Mouse (Mus musculus) limb, embryonic 14.5 days (tissue): Measurements from ENCODE around the gene Polr2b. TPM values are rescaled to one million over a fixed set of nuclear protein-coding genes. Genes with fewer than 3 reads are reported as not detected.
A peak's percentile ranks its signal among the peaks of the same experiment; 100 is the strongest.

Experiments
- ATAC-seq: fragments of 200-750 bp; cut with Nextera tagmentation; 2 replicates; pipeline ENCODE4 v1.8.0; 2017; ENCODE audit warnings: low read depth, moderate number of reproducible peaks, moderate TSS enrichment; ENCODE audit not compliant: low FRiP score
- DNase-seq: peaks from one replicate; pipeline ENCODE4 v3.0.0-alpha.2; 2015; ENCODE audit warnings: low spot score
- H3K27ac ChIP-seq: fragments of 300-500 bp; sonication (generic); replicated peaks from 2 replicates; pipeline ENCODE4 v1.5.1; 2014; ENCODE audit warnings: low read depth, mild to moderate bottlenecking, low read length, moderate library complexity, mixed read lengths
- H3K27me3 ChIP-seq: fragments of 300-500 bp; sonication (generic); 2 replicates; pipeline ENCODE4 v1.6.1; 2014; ENCODE audit warnings: low read length, mixed read lengths; ENCODE audit not compliant: control insufficient read depth, insufficient read depth
- H3K36me3 ChIP-seq: fragments of 300-500 bp; sonication (generic); 2 replicates; pipeline ENCODE4 v1.6.1; 2014; ENCODE audit warnings: mild to moderate bottlenecking, low read length, moderate library complexity, mixed read lengths; ENCODE audit not compliant: control insufficient read depth, insufficient read depth
- H3K4me1 ChIP-seq: fragments of 300-500 bp; sonication (generic); 2 replicates; pipeline ENCODE4 v1.6.1; 2014; ENCODE audit warnings: antibody characterized with exemption, low read length, mixed read lengths; ENCODE audit not compliant: control insufficient read depth, insufficient read depth
- H3K4me2 ChIP-seq: fragments of 300-500 bp; sonication (generic); replicated peaks from 2 replicates; pipeline ENCODE4 v1.6.1; 2014; ENCODE audit warnings: low read depth, mild to moderate bottlenecking, low read length, moderate library complexity; ENCODE audit not compliant: severe bottlenecking
- H3K4me3 ChIP-seq: fragments of 300-500 bp; sonication (generic); replicated peaks from 2 replicates; pipeline ENCODE4 v1.5.1; 2014; ENCODE audit warnings: low read length
- H3K9ac ChIP-seq: fragments of 300-500 bp; sonication (generic); 2 replicates; pipeline ENCODE4 v1.6.1; 2014; ENCODE audit warnings: mild to moderate bottlenecking, low read depth, low read length, moderate library complexity; ENCODE audit not compliant: severe bottlenecking
- H3K9me3 ChIP-seq: fragments of 300-500 bp; sonication (generic); 2 replicates; pipeline ENCODE4 v1.6.1; 2016; ENCODE audit warnings: low read length; ENCODE audit not compliant: control insufficient read depth
- POLR2A ChIP-seq: fragments of 200-500 bp; IDR thresholded peaks from 2 replicates; pipeline ENCODE4 v1.8.0; 2012; ENCODE audit warnings: inconsistent platforms, mild to moderate bottlenecking, moderate library complexity, borderline replicate concordance; ENCODE audit not compliant: insufficient read depth, insufficient read length; ENCODE audit errors: extremely low read depth
- WGBS: fragments of 180-500 bp; shearing (Covaris S2); extraction: QIAGEN DNeasy Blood & Tissue Kit; methylation state at CpG from one replicate; pipeline ENCODE4 v1.1.7; 2014; 5-methylcytosine and 5-hydroxymethylcytosine counted together
- polyA plus RNA-seq, 2 experiments: library from polyadenylated mRNA; depleted of rRNA in 1 of 2; stranded (reverse) in 1 of 2; unstranded in 1 of 2; fragments of >200 nt; fragmentation: Nextera tagmentation in 1 of 2; extraction: Ambion mirVana in 1 of 2; gene quantifications; 2 replicates each; pipeline versions ENCODE4 v1.2.1 to v1.2.3; 2012 to 2014

Gene Polr2b
- polyA plus RNA-seq, 2 experiments, result 44.8 to 61.0 TPM

DNA sequence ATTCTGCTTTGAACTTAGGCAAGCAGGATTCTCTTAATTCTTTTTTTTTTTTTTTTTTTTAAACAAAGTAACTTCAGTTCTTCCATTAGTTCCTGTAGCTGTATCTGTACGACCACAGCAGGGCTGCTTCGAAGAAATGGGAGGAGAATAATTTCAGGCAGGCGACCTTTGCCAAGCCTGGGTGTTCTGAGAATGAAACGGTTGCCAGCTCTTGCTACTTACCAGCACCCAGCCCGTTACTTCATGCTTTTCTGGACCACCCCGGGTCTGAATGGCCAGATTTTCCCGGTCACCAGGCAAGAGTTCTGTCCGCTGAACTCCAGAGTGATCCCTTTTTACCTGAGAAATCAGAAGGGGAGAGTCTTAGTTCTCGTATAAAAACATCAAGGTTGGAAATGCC is 41.7 kb downstream of the Polr2b start:
- Histone ChIP-seq H3K9me3 (no peaks in the 10 kb centered on the region), H3K4me3 (no peak overlapping the region), H3K9ac (no peak overlapping the region), H3K27me3 (no peaks in the 10 kb centered on the region), H3K4me1 (peaks cover 18% of the 10 kb centered on the region), H3K4me2 (no peak overlapping the region), H3K27ac (no peak overlapping the region), H3K36me3 (peaks cover 36% of the 10 kb centered on the region)
- DNase-seq (no peak), ATAC-seq (no peak)
- WGBS, result 66% methylated on average over 9 of the region's 9 CpGs
- no peak for TF ChIP-seq POLR2A

DNA sequence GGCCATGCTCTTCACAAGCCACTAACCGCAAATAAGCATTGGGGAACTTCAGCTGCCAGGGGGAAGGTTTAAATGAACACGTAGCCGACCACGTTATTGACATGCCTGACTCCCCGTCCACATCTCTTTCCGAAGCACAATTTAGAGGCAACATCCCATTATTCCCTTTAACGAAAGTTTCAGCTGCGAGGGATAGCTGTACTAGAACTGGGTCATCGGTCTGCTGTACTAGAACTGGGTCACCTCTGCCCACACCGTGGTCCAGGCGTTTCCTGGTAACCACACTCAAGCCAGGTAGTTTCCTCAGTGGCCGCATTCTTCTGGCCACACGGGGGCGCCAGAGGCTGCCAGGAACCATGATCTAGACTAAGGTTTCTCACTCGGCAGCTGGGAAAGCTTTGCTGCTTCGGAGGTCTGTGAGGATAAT is 44.4 kb downstream of the Polr2b start:
- Histone ChIP-seq H3K9ac (no peak overlapping the region), H3K27me3 (no peaks in the 10 kb centered on the region), H3K4me2 (peak overlapping the region; percentile 42), H3K4me3 (peak overlapping the region; percentile 11), H3K27ac (no peak overlapping the region), H3K36me3 (peaks cover 9% of the 10 kb centered on the region), H3K9me3 (no peaks in the 10 kb centered on the region), H3K4me1 (peaks cover 31% of the 10 kb centered on the region)
- ATAC-seq (peak; percentile 75), DNase-seq (peak; percentile 91)
- TF ChIP-seq POLR2A, result no peak
- 3% methylated on average over 16 of the region's 16 CpGs for WGBS

DNA sequence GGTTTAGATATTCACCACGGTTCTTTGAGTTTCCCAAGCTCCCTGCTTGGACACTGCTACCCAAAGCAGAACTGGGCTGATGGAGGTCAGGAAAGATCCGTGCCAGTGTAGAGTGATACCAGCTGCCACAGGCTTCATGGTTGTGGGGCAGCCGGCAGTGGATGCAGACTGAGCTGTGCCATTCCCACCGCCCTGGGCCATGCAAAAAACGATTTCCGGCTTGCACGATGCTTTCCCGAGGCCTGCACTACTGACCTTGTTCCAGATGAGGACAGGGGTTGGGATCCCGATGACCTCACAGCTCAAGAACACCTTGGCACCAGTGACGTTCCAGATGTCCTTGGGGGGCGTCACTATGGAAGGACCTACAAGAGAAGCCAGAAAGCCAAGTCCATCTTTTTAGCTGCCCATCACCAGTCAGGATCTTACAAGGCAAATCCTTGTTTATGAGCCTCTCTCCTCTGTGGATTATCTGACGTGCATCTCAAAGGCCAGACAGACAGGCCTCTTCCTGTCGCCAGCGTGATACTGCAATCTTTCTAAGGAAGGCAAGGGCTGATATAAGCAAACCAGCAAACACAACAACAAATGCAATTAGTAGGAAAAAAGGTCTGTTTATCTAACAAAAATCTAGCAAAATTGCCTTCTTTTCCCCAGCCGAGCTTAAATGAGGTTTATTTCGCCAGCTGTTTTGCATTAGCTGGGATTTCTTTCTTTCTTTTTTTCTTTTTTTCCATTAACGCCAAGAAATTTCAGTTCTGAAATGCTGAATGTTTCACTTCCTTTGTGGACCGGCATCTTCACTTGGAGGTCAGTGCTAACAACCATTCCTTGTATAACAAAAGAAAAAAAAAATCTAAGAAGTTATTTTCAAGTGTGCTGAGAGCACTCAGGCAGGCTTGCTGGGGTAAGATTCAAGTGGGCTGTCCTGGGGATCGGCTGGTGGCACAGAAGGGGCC is 45.6 kb downstream of the Polr2b start:
- H3K27ac ChIP-seq, result no peak overlapping the region; the same call in 1 of the 2 replicates
- H3K4me2 ChIP-seq, result no peak overlapping the region
- TF ChIP-seq POLR2A, result no peak
- no peaks in the 10 kb centered on the region; the same call in 1 of the 2 replicates for H3K36me3 ChIP-seq
- no peaks in the 10 kb centered on the region for H3K27me3 ChIP-seq
- ATAC-seq (no peak), DNase-seq (no peak)
- H3K4me1 ChIP-seq, result peaks cover 31% of the 10 kb centered on the region
- 45% methylated on average over 19 of the region's 19 CpGs for WGBS
- no peaks in the 10 kb centered on the region for H3K9me3 ChIP-seq
- H3K9ac ChIP-seq, result no peak overlapping the region
- H3K4me3 ChIP-seq, result no peak overlapping the region

DNA sequence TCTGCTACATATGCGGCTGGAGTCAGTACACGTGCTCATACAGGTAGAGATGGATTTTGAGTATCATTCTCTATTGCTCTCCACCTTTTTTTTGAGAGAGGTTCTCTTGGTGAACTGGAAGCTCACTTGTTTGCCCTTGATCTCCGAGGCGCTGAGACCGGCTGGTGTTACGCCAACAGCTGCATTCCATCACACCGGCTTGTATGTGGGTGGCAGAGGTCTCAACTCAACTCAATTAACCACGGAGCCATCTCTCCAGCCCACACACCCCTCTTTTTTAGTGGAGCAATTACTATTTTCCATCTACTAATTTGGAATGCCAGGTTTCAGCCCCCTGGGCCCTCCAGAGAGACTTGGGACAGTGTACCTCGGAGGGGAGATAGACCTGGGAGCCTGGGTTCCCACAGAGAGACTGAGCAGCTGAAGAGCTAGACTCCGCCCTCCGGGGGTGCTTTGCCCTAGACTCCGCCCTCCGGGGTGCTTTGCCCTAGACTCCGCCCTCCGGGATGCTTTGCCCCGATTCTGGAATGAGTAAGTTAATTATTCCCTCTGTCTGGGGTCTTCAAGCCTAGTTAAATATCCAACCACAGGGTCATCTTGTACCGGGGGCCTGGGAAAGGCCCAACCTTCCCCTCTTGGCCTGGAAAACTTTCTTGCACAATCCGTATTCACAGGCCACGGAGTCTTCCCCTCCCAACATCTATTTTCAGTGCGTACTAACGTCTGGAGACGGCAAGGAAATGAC is 47.6 kb downstream of the Polr2b start:
- peak overlapping the region; percentile 48; the same call in 1 of the 2 replicates for H3K27ac ChIP-seq
- no peaks in the 10 kb centered on the region for H3K9me3 ChIP-seq
- peak overlapping the region; percentile 56 for H3K4me2 ChIP-seq
- no peak for TF ChIP-seq POLR2A
- H3K27me3 ChIP-seq, result no peaks in the 10 kb centered on the region
- peaks cover 31% of the 10 kb centered on the region for H3K4me1 ChIP-seq
- peak; percentile 72 for DNase-seq
- peak overlapping the region; percentile 28 for H3K4me3 ChIP-seq
- no peaks in the 10 kb centered on the region for H3K36me3 ChIP-seq
- H3K9ac ChIP-seq, result peak overlapping the region; percentile 45
- WGBS, result 18% methylated on average over 22 of the region's 22 CpGs
- peak; percentile 63; the same call in 1 of the 2 replicates for ATAC-seq

DNA sequence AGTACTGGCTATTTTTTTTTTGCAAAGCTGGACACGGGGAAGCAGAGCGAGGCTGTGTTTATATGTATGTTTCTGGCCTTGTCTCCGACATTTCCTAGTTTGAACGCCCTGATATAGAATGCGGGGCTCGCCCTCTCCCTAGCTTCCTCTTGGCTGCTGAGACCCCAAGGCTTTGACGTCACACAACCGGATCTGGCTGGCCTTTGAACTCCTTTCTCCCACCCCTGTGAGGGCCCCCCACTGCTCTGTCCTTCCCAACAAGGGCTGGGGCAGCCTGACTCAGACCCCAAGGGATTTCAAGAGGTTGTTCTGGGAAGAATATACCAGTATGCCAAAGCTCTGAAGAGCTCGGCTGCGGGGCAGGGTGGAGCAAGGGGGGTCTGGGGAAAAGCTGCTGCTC is 48.4 kb downstream of the Polr2b start:
- no peak for TF ChIP-seq POLR2A
- H3K27me3 ChIP-seq, result no peaks in the 10 kb centered on the region
- peak overlapping the region; percentile 48 for H3K27ac ChIP-seq
- no peaks in the 10 kb centered on the region for H3K9me3 ChIP-seq
- H3K4me1 ChIP-seq, result peaks cover 31% of the 10 kb centered on the region
- 4% methylated on average over 10 of the region's 10 CpGs for WGBS
- peak overlapping the region; percentile 56 for H3K4me2 ChIP-seq
- DNase-seq, result peak; percentile 74
- ATAC-seq, result peak; percentile 31; the same call in 1 of the 2 replicates
- peak overlapping the region; percentile 45 for H3K9ac ChIP-seq
- H3K36me3 ChIP-seq, result no peaks in the 10 kb centered on the region
- peak overlapping the region; percentile 28 for H3K4me3 ChIP-seq
